Mouse (Mus musculus) layer of hippocampus, adult 8-10 months (tissue): Measurements from ENCODE around the gene Notch1. TPM values are rescaled to one million over a fixed set of nuclear protein-coding genes. Genes with fewer than 3 reads are reported as not detected.

Source experiments
- DNase-seq, 2 experiments: peaks; one replicate each; pipeline ENCODE4 v3.0.0; 2022; ENCODE audit warnings: low spot score in 2 of 2
- microRNA-seq, 2 experiments: library from miRNA; unstranded; fragments of <30 nt; microRNA quantifications; one replicate each; pipeline ENCODE4 v1.2.0; 2022
- total RNA-seq, 4 experiments: library from RNA; stranded (reverse); gene quantifications; 2 replicates each; pipeline ENCODE4 v1.2.4; 2022

The Notch1 gene
- total RNA-seq, 4 experiments from 2014 or later, result 31.0 to 36.2 (median 34.2) TPM

DNA sequence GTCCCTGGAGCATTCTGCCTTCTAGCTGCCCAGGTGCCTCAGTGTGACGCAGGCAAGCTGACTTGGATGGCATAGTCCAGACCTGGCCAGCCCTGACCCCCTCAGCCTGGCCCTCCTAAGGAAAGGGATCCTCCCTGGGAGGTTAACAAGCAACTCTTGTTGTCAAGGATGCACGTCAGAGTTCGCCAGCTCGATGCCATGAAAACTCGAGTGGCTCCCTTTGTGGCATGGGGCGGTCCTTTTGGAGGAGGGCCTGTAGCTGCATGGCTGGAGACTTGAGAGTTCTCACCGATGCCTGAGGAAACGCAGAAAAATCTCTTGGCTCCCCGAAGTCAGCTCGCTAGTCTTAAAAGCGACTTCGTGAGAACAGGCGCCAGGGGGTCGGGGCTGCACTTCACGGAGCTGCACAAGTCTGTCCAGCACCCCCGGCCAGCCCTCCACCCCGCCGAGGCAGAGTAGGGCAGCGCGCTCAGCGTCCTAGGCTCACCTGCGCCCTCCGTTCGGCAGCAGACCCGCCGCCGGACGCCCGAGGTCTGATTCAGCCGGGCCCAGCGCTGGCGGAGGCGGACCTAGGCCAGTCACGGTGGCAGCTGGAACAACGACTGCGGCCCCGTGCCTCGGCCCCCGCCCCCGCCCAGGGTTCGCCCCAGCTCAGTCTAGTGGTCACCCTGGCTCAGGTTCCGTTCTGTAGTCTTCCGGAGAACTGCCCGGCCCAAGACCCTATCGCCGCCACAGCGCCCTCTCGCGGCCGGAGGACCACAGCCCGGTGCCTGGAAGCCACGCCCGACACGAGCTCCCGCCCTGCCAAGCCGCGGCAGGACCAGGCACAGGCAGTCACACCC, 107.7 kb downstream of the Notch1 start, which contains the start of gene Inpp5e:
TSS of gene Inpp5e (minus strand) at position 689 of the 842 bp plus-strand sequence.
- peak; percentile 89 to 97 for DNase-seq

Small RNA genes within 50 kb of the gene (microRNA-seq; reads per million reads assigned to microRNA genes)
- 0.64 to 1.0 reads per million in 2 experiments for gene Mir6996

Other genes with a start within 250 kb of the Notch1 start
- gene Ccdc187, start 222.1 kb downstream of the Notch1 start, total RNA-seq, result 1 to 10 TPM in 3 of 4 experiments, under 1 TPM in 1; 0.47 to 1.9 (median 1.5) TPM
- 10 to 100 TPM; 44.1 to 48.7 (median 45.6) TPM for gene Gpsm1, start 201.1 kb downstream of the Notch1 start, total RNA-seq
- 10 to 100 TPM; 22.4 to 27.7 (median 24.8) TPM for gene Dnlz, start 164.6 kb downstream of the Notch1 start, total RNA-seq
- gene Card9, start 155.7 kb downstream of the Notch1 start, total RNA-seq, result 1 to 10 TPM; 1.6 to 6.1 (median 4.1) TPM
- gene Snapc4, start 136.0 kb downstream of the Notch1 start, total RNA-seq, result 10 to 100 TPM; 72.9 to 86.2 (median 82.1) TPM
- 100 to 1,000 TPM; 125 to 165 (median 148) TPM for gene Entr1, start 127.3 kb downstream of the Notch1 start, total RNA-seq
- 10 to 100 TPM; 87.2 to 97.4 (median 91.3) TPM for gene Pmpca, start 127.3 kb downstream of the Notch1 start, total RNA-seq
- 10 to 100 TPM; 23.9 to 27.9 (median 25.8) TPM for gene Inpp5e, start 107.5 kb downstream of the Notch1 start, total RNA-seq
- 10 to 100 TPM; 48.2 to 56.5 (median 54.5) TPM for gene Sec16a, start 71.4 kb downstream of the Notch1 start, total RNA-seq
- 10 to 100 TPM; 62.4 to 90.7 (median 72.7) TPM for gene Egfl7, start 63.4 kb upstream of the Notch1 start, total RNA-seq
- not detected for gene Gm20532, start 70.0 kb upstream of the Notch1 start, total RNA-seq
- 1 to 10 TPM; 1.1 to 4.9 (median 3.7) TPM for gene Agpat2, start 87.8 kb upstream of the Notch1 start, total RNA-seq
- gene Fam69b, start 111.8 kb upstream of the Notch1 start, total RNA-seq, result 10 to 100 TPM; 66.1 to 70.8 (median 68.5) TPM
- gene Lcn4, start 154.6 kb upstream of the Notch1 start, total RNA-seq, result not detected